Mouse (Mus musculus) gastrocnemius, postnatal 10 days (tissue): Measurements from ENCODE around the gene Retreg3. TPM values are rescaled to one million over a fixed set of nuclear protein-coding genes. Genes with fewer than 3 reads are reported as not detected.
A peak's percentile ranks its signal among the peaks of the same experiment; 100 is the strongest.

Experiments
- DNase-seq: peaks from one replicate; pipeline ENCODE4 v3.0.0; 2021; ENCODE audit warnings: mixed read lengths
- total RNA-seq, 2 experiments: library from RNA; stranded (reverse); gene quantifications; 2 replicates each; pipeline ENCODE4 v1.2.3; 2021

Retreg3 gene
- total RNA-seq, 2 experiments from 2014 or later: 37.3 to 37.5 TPM

DNA sequence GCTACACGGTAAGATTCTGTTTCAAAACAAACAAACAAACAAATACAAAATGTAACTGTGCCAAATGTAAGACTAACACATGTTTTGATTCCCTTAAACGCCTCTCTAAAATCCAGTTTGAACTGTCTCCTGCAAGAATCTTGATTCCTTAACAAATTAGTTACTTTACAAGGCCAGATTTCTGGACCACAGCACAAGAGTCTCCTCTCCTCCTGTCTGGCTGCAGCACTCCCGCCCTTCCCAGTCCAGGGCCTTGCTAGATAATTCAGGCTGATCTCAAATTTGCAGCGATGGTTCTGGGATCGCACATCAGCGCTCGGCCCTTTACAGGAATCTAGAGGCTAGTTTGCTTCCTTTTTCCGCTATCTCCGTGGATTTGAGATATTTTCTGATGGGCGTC lies 38.0 kb downstream of the Retreg3 start:
- no peak for DNase-seq

- DNase-seq: no peak
Measured at GRCm38 (mm10) chr11:101080421-101080820, 39.3 kb downstream of the Retreg3 start.

- no peak for DNase-seq
Measured at GRCm38 (mm10) chr11:101079746-101080145, 39.9 kb downstream of the Retreg3 start.

DNA sequence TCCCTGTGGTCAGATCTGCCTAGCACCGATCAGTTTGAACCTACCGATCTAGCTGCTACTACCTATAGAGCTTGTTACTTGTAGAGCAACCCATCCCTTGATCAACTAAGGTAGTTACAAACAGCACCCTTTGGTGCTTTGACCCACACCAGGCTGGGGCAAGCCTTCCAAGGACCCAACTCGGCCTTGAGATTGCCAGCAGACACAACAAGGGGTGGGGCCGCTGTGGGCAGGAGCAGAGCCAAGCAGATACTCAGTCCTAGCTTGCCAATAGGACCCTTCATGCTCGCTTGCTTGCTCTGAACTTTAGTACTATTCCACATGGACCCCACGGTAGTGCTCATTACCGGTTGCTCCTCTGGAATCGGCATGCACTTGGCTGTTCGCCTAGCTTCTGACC lies 41.6 kb downstream of the Retreg3 start, which contains the start of gene Hsd17b1:
TSS of gene Hsd17b1 (plus strand) at position 291 of the 400 bp plus-strand sequence.
- DNase-seq: no peak

DNA sequence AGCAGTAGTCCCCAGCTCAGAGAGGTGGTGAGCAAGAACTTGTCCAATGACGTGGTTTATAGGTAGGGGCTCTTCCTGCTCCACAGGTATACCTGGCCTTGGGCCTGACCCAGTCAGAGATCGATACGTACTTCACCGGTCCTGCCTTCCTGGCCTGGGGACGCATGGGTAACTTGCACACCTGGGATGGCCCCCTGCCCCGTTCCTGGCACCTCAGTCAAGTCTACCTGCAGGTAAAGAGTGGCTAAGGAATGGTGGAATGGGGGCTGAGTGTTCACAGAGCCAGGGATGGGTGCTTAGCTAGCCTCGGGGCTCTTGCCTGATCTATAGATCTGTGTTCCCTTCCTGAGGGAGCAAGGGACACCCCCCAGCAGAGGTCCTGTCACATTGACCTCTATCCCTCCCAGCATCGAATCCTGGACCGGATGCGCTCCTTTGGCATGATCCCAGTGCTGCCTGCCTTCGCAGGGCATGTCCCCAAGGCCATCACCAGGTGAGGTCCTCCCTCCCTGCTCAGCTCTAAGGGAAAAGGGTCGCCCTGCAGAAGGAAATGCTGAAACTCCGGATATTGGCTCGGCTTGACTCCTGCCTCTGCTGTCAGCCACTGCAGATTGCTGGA lies 47.8 kb downstream of the Retreg3 start:
- no peak for DNase-seq

GRCm38 (mm10) chr11:101070987-101071386 lies 48.7 kb downstream of the Retreg3 start:
- no peak for DNase-seq

GRCm38 (mm10) chr11:101070189-101070527 lies 49.5 kb downstream of the Retreg3 start:
- DNase-seq: no peak

- DNase-seq: peak; percentile 96
Measured at GRCm38 (mm10) chr11:101069391-101070188, 50.1 kb downstream of the Retreg3 start, which contains the start of gene Naglu. TSS of gene Naglu (plus strand) at chr11:101070012.

DNA sequence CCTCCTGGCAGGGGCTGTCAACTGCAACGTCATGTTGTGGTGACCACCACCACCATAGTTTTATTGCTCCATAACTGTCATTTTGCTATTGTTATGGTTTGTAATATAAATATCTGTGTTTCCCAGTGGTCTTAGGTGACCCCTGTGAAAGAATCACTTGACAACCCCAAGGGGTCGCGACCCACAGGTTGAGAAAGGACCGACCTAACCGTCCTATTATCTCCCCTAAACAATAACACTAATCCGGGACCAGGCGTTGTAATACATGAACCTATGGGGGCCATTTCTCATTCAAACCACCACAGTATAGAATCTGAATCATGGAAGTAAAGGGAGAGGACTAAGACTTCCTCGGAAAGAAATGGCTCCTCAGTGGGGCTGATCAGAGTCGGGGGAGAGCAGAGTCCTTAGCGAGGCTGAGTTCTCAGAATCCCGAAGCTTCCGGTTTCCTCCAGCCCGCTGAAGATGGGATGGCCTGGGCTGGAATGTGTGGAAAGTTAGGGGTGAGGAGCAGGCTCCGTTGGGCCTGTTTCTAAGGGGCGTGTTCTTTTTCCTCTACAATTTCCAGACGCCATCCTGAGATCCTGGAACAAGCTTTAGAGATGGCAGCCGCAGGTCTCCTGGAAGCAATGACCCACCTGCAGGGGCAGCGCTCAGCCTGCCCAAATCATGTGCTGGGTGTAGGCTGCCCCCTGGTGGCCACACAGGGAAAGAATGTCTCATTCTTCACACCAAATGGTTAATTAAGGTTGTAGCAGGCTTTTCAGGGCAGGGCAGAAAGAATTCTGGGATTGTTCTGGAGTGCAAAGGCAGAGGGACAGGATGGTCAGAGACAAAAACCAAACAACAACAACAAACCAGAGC lies 52.9 kb downstream of the Retreg3 start:
- DNase-seq: peak; percentile 87

DNA sequence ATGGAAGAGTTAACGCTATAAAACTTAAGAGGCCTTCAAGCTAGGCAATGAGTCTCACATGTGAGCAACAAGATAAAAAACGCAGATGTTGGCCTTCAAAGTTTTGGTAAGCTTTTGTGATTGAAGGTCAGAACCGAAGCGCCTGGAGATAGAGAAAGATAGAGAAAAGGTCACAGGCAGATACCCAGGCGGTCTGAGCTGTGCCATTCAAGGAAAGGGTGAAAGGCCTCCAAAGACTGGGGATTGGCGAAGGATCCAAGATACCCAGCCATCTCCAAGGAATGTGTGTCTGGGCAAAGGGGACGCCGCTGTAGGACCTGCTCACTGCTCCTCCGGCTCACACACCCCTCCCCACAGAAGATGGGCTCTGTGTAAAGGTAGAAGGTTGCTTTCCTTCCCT lies 54.7 kb downstream of the Retreg3 start:
- DNase-seq: no peak

DNA sequence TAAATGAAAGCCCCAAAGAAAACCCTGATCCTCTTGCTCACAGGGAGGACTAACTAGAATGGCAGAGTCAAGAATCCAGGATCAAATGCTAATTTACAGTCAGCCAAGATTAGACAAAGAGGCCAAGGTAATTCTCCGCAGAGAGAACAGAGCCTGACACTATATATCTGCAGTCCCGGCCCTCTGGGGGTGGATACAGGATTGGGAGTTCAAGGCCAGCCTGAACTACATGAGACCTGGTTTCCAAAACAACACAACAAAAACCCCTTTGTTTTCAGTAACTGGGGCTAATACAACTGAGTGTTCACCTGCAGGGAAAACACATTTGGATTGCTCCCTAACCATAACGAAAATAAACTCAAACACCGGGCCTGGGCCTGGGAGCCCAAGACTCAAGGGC lies 55.2 kb downstream of the Retreg3 start:
- no peak for DNase-seq

GRCm38 (mm10) chr11:101063676-101064327 lies 55.9 kb downstream of the Retreg3 start:
- peak; percentile 59 for DNase-seq

DNA sequence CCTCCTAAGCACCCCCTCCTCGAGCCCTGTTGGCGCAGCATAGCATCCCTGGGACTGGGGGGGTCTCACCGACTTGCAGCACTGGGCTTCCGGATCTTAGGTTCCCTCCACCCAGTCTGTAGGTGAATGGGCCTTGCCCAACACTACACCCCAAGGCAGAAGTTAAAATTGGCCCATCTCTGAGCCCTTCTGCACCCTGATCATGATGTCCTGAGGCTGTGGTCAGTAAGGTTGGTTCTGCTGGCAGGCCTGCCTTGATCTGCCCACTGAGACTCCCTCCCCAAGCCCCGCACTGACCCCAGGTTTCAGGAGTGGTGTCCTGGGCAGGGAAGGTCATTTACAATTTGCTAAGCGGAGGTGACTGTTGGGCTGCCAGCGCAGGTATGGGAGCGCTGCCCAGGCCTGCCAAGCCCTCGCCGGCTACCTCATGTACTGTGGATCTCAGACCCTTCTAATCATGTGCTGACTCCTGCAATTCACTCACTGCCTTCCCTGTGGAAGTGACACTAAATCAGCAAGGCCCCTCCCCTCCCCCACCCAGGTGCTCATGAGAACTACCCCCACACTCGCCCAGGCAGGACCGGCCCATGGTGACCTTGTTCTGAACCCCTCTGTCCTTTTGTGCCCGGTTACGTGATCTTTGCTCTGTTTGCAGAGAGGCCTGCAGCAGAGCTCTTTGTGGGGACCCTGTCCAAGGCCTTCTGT lies 56.6 kb downstream of the Retreg3 start:
- DNase-seq: no peak

GRCm38 (mm10) chr11:101062165-101062884 lies 57.4 kb downstream of the Retreg3 start:
- no peak for DNase-seq

GRCm38 (mm10) chr11:101061049-101061448 lies 58.6 kb downstream of the Retreg3 start:
- DNase-seq: no peak

- peak; percentile 72 for DNase-seq
Measured at GRCm38 (mm10) chr11:101060126-101060525, 59.6 kb downstream of the Retreg3 start.

DNA sequence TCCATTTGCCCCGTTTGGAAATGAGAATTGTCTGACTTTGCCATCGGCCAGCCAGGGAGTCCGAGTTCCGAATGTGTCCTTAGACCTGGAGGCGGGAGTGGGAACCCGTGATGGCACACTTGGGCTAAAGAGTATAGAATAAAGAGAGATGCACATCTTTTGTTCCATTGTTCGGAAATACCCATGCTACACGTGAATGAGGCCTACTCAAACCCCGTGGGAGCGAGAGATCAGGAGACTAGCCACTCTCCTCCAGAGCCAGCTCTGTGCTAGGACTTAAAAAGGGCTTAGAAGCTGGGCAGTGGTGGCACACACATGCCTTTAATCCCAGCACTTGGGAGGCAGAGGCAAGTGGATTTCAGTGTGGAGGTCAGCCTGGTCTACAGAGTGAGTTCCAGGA lies 60.2 kb downstream of the Retreg3 start:
- DNase-seq: no peak

DNA sequence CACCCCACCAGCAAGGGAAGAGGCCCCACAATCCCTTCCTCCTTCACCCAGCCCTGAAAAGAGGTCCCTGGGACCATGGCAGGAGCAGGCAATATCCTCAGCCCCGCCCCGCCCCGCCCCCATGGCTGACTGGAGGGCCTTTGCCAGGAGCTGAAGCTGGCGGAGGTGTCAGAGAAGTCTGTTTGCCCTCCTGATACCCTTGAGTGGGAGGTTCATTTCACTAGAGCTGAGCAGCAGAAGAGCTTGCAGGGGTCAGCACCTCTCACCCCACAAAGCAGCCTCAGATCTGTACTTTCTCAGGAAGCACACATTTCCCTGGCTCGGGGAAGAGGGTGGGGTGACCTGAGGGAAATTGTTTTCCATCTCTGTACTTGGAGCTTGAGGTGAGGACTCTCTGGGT lies 61.0 kb downstream of the Retreg3 start:
- no peak for DNase-seq

GRCm38 (mm10) chr11:101057860-101058259 lies 61.8 kb downstream of the Retreg3 start:
- peak; percentile 90 for DNase-seq

DNA sequence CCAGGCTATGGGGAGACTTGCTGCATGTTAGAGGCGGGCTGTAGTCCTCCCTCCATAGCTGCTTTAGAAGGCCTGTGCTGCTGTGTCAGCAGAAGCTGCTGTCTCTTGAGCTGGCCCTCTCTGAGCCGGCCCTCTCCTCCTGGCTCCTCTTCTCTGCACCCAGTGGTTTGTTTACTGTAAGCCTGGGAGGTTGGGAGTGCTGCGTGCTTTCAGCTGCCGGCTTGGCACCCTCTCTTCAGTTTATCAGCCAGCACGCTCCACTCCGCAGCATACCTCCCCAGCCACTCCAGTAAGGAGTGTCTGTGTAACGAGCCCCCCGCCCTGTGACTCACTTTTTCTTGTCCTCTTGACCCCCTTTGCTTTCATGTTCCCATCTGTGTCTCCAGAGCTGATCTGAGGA lies 62.8 kb downstream of the Retreg3 start:
- peak; percentile 43 for DNase-seq

GRCm38 (mm10) chr11:101055418-101055817 lies 64.3 kb downstream of the Retreg3 start:
- peak; percentile 33 for DNase-seq
